Mouse (Mus musculus): ENCODE measurements around the gene Meis3. TPM values are rescaled to one million over a fixed set of nuclear protein-coding genes. Genes with fewer than 3 reads are reported as not detected.
A peak's percentile ranks its signal among the peaks of the same experiment; 100 is the strongest.

Gene Meis3
- 83.7 and 85.4 TPM in 2 replicates for polyA plus RNA-seq (2012; rRNA removed)

GRCm38 (mm10) chr7:16174597-16175541 is at the start of gene Meis3:
Gene Meis3, plus strand, starts transcription at chr7:16175090.
- peak in 1 of 2 experiments; percentile 61 for DNase-seq (ENCODE audit: extremely low spot score in 1 of 2, low spot score in 1 of 2)

- DNase-seq (ENCODE audit: extremely low spot score in 1 of 2, low spot score in 1 of 2): no peak
These were observed 49.1 kb upstream of the Meis3 start for GRCm38 (mm10) chr7:16125829-16126228.

- no peak for DNase-seq (ENCODE audit: extremely low spot score in 1 of 2, low spot score in 1 of 2)
These were observed 46.5 kb upstream of the Meis3 start for GRCm38 (mm10) chr7:16128344-16128743.

- no peak for DNase-seq (ENCODE audit: extremely low spot score in 1 of 2, low spot score in 1 of 2)
These were observed 46.0 kb upstream of the Meis3 start for GRCm38 (mm10) chr7:16128899-16129298.

GRCm38 (mm10) chr7:16129421-16129845 is 45.5 kb upstream of the Meis3 start, which contains the start of gene Slc8a2:
Gene Slc8a2, plus strand, starts transcription at chr7:16129826.
- DNase-seq (ENCODE audit: extremely low spot score in 1 of 2, low spot score in 1 of 2): peak; percentile 85 to 93

- peak in 1 of 2 experiments; percentile 57 for DNase-seq (ENCODE audit: extremely low spot score in 1 of 2, low spot score in 1 of 2)
These were observed 44.8 kb upstream of the Meis3 start for GRCm38 (mm10) chr7:16129846-16130691.

- peak in 1 of 2 experiments; percentile 63 for DNase-seq (ENCODE audit: extremely low spot score in 1 of 2, low spot score in 1 of 2)
These were observed 43.8 kb upstream of the Meis3 start for GRCm38 (mm10) chr7:16130956-16131634.

GRCm38 (mm10) chr7:16132161-16132581 is 42.7 kb upstream of the Meis3 start:
- DNase-seq (ENCODE audit: extremely low spot score in 1 of 2, low spot score in 1 of 2): peak in 1 of 2 experiments; percentile 68

- DNase-seq (ENCODE audit: extremely low spot score in 1 of 2, low spot score in 1 of 2): no peak
These were observed 42.0 kb upstream of the Meis3 start for GRCm38 (mm10) chr7:16132926-16133325.

GRCm38 (mm10) chr7:16133691-16134090 is 41.2 kb upstream of the Meis3 start:
- no peak for DNase-seq (ENCODE audit: extremely low spot score in 1 of 2, low spot score in 1 of 2)

GRCm38 (mm10) chr7:16134951-16135392 is 39.9 kb upstream of the Meis3 start:
- no peak for DNase-seq (ENCODE audit: extremely low spot score in 1 of 2, low spot score in 1 of 2)

GRCm38 (mm10) chr7:16146489-16147410 is 28.1 kb upstream of the Meis3 start:
- DNase-seq (ENCODE audit: extremely low spot score in 1 of 2, low spot score in 1 of 2): peak in 1 of 2 experiments; percentile 74

GRCm38 (mm10) chr7:16147643-16148042 is 27.2 kb upstream of the Meis3 start:
- no peak for DNase-seq (ENCODE audit: extremely low spot score in 1 of 2, low spot score in 1 of 2)

GRCm38 (mm10) chr7:16149241-16149640 is 25.6 kb upstream of the Meis3 start:
- peak; percentile 89 to 95 for DNase-seq (ENCODE audit: extremely low spot score in 1 of 2, low spot score in 1 of 2)

- DNase-seq (ENCODE audit: extremely low spot score in 1 of 2, low spot score in 1 of 2): no peak
These were observed 24.4 kb upstream of the Meis3 start for GRCm38 (mm10) chr7:16150191-16151145.

- DNase-seq (ENCODE audit: extremely low spot score in 1 of 2, low spot score in 1 of 2): peak in 1 of 2 experiments; percentile 80
These were observed 21.4 kb upstream of the Meis3 start for GRCm38 (mm10) chr7:16153522-16153921.

GRCm38 (mm10) chr7:16155132-16155872 is 19.6 kb upstream of the Meis3 start:
- DNase-seq (ENCODE audit: extremely low spot score in 1 of 2, low spot score in 1 of 2): peak in 1 of 2 experiments; percentile 72
